Mouse (Mus musculus): ENCODE results near the gene Apela. TPM values are rescaled to one million over a fixed set of nuclear protein-coding genes. Genes with fewer than 3 reads are reported as not detected.

Gene Apela
- 1.3 and 1.6 TPM in 2 replicates for polyA plus RNA-seq (2015; fragmentation: Nextera tagmentation; extraction: Ambion mirVana)

DNA sequence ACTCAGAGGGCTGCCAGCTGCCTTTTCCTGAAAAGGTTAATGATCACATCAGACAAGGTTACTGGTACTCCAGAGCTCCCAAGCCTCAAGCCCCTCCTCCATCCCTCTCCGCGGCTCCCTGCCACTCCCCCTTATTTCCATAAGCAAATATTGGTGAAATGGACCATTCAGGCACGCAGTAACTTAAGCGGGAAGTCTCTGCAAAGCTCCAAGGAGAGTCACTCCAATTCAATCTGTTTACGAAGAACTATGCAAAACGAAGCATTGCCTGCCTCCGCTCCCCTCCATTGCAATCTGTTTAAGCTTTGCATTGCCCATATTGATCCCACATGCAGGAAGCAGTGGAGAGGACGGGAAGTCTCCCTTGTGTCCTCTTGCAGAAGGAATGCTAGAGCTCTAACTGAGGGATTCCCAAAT is at the start of gene Apela:
TSS of gene Apela (minus strand) at position 220 of the 417 bp plus-strand sequence.
- WGBS, result under 1% methylated on average over 8 of the region's 8 CpGs
- Histone ChIP-seq H3K4me1 (replicated peaks) (peaks cover 14% of the 10 kb centered on the region), H3K9ac (0 out of 2 replicates have a peak within 1 kb of the TSS, but pooled peaks have one; percentile 5), H3K27me3 (no peaks in the 10 kb centered on the region), H3K36me3 (no peaks in the 10 kb centered on the region), H3K27ac (replicated peaks) (no peak within 1 kb of the TSS), H3K4me3 (peak within 1 kb of the TSS; percentile 39), H3K4me2 (peak within 1 kb of the TSS; percentile 68), H3K9me3 (no peaks in the 10 kb centered on the region)
- ATAC-seq (ENCODE audit: low FRiP score, low read depth), result peak; percentile 81

DNA sequence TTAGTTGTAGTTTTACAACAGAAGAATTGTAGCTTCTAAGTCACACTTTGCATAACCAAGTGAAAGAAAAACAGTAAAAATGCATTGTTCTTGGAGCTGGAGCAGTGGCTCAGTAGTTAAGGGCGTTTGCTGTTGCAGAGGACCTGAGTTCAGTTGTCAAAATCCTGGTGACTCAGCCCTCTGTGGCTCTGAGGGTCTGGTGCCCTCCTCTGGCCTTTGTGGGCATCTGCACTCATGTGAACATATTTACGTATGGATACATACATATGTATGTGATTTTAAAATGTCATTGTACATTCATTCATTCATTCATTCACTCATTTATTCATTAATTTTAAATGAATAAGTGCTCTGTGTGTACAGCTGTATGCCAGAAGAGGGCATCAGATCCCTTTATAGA is 48.5 kb upstream of the Apela start:
- no peak for ATAC-seq (ENCODE audit: low FRiP score, low read depth)
- WGBS, result 80% methylated on average over 2 of the region's 2 CpGs

DNA sequence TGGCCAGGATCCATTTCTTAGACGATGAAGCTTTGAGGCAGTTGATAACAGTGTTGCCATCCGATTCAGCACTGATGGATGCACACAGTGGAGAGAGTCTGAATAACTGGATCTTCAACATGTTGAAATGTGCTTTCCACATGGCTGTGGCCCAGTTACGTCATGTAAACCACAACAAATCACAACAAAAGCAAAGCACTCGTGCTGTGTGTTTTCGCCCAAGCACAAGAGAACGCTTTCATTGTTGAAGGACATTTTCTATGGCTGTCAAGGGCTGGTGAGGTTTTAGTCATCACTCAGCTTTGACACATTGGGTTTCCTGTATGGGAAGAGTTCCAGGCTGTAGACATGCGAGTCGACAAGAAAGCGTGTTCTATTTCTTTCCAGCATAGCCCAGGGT is 43.6 kb upstream of the Apela start:
- ATAC-seq (ENCODE audit: low FRiP score, low read depth), result no peak
- H3K9ac ChIP-seq, result no peak overlapping the region
- no peaks in the 10 kb centered on the region for H3K4me1 ChIP-seq (replicated peaks)
- no peak overlapping the region for H3K4me2 ChIP-seq
- no peaks in the 10 kb centered on the region for H3K9me3 ChIP-seq
- no peaks in the 10 kb centered on the region for H3K36me3 ChIP-seq
- no peaks in the 10 kb centered on the region for H3K27me3 ChIP-seq
- WGBS, result 84% methylated on average over 9 of the region's 9 CpGs
- no peak overlapping the region for H3K27ac ChIP-seq (replicated peaks)
- no peak overlapping the region for H3K4me3 ChIP-seq

More for the DNA sequence above, 48.5 kb upstream of the Apela start:
- no peak overlapping the region for H3K27ac ChIP-seq (replicated peaks)
- H3K4me1 ChIP-seq (replicated peaks), result no peaks in the 10 kb centered on the region
- no peak overlapping the region for H3K4me2 ChIP-seq
- no peak overlapping the region for H3K4me3 ChIP-seq
- H3K36me3 ChIP-seq, result no peaks in the 10 kb centered on the region
- no peaks in the 10 kb centered on the region for H3K9me3 ChIP-seq
- H3K27me3 ChIP-seq, result no peaks in the 10 kb centered on the region
- H3K9ac ChIP-seq, result no peak overlapping the region

DNA sequence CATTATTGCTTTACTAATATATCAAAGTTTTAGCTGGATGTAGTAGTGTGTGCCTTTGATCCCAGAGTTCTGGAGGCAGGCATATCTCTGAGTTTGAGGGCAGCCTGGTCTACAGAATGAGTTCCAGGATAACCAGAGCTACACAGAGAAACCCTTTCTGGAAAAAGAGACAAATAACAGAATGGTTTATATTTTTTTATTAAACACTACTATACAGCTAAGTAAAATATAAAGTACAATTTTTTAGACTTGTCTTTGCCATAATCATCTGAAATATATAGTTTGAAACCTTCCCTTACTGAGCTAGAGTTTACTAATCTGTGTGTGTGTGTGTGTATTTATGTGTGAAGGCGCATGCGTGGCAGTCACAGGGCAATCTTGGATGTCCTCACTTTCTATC is 37.6 kb upstream of the Apela start, which contains the start of gene Gm10663:
TSS of gene Gm10663 (plus strand) at position 301 of the 400 bp plus-strand sequence.
- H3K4me1 ChIP-seq (replicated peaks), result no peaks in the 10 kb centered on the region
- no peaks in the 10 kb centered on the region for H3K27me3 ChIP-seq
- H3K4me2 ChIP-seq, result no peak within 1 kb of the TSS
- no peaks in the 10 kb centered on the region for H3K9me3 ChIP-seq
- H3K9ac ChIP-seq, result no peak within 1 kb of the TSS
- no peak within 1 kb of the TSS for H3K4me3 ChIP-seq
- 93% methylated on average over 2 of the region's 2 CpGs for WGBS
- no peaks in the 10 kb centered on the region for H3K36me3 ChIP-seq
- ATAC-seq (ENCODE audit: low FRiP score, low read depth), result no peak
- H3K27ac ChIP-seq (replicated peaks), result no peak within 1 kb of the TSS

DNA sequence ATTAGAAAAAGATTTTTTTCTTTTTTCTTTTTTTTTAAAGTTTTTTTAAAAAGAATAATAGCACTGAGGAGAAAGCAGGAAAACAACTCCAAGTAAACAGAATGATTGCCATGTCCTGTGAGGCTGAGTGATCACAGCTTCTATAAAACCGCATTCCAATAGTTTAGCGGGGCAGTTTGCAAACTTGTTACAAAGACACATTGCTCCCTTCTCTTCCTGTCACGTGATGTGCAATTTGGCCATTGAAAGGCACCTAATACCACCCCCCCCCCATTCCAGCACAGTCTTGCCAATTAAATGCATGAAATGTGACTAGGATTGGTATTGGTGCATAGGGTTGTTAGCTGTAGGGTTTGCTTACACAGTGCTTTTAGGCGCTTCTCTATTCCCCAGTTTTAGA is 33.9 kb upstream of the Apela start:
- Histone ChIP-seq H3K27ac (replicated peaks) (no peak overlapping the region), H3K4me1 (replicated peaks) (no peaks in the 10 kb centered on the region), H3K4me3 (no peak overlapping the region), H3K4me2 (no peak overlapping the region), H3K36me3 (no peaks in the 10 kb centered on the region), H3K9me3 (no peaks in the 10 kb centered on the region), H3K9ac (no peak overlapping the region), H3K27me3 (no peaks in the 10 kb centered on the region)
- ATAC-seq (ENCODE audit: low FRiP score, low read depth), result no peak
- WGBS, result 70% methylated on average over 4 of the region's 4 CpGs

DNA sequence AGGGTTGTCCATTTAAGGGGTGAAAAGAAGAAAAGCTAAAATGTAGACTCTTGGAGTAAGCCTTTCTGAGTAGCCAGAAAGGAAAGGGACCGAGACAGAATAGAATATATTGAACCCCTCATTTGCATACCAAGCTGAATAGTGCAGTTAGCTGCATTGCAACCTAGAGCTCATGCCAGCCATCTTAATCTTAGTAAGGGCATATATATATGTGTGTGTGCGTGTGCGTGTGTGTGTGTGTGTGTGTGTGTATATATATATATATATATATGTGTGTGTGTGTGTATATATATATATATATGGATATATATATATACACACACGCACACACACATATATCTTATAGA is 31.3 kb upstream of the Apela start:
- no peak for ATAC-seq (ENCODE audit: low FRiP score, low read depth)
- 69% methylated on average over 4 of the region's 4 CpGs for WGBS
- H3K4me2 ChIP-seq, result no peak overlapping the region

DNA sequence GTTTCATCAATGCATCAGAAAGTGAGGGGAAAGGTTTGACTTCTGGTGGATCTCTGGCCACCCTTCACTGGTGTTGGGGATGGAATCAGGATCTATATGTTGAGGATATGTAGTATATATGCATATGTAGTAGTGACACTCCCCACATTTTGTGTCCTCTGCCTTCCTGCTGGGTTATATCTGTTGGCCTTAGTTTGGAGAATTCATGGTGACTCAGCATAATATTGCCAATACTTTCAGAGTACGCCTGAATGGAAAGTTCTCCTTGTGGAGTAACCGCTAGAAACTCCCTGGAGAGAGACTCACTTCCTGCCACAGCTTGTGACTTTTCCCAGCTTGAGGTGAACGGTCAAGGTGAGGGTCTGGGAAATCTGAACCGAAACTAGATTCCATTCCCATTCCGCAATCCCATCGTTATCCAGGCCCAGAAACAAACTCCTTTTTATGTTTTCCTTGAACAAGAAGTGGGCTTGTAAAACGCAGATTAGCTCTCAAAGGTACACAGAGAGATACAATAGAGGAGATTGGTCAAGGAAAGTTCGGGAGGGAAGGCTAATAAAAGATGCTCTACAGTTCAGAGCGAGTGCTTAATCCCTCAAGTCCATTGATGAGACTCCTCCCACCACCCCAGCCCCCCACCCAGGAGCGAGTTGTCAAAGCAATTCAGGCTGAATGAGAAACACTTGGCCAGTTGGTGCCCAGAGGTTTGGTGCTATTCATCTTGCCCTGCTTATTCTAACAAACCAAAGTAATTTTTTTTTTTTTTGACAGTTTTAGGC is 30.7 kb upstream of the Apela start:
- Histone ChIP-seq H3K27ac (replicated peaks) (no peak overlapping the region), H3K4me1 (replicated peaks) (no peaks in the 10 kb centered on the region), H3K9me3 (no peaks in the 10 kb centered on the region), H3K27me3 (no peaks in the 10 kb centered on the region), H3K4me2 (0 out of 2 replicates have a peak overlapping the region, but pooled peaks have one; percentile 11), H3K4me3 (no peak overlapping the region), H3K36me3 (no peaks in the 10 kb centered on the region), H3K9ac (no peak overlapping the region)
- no peak for ATAC-seq (ENCODE audit: low FRiP score, low read depth)
- WGBS, result 34% methylated on average over 10 of the region's 10 CpGs

More for the DNA sequence above, 31.3 kb upstream of the Apela start:
- no peaks in the 10 kb centered on the region for H3K36me3 ChIP-seq
- H3K4me3 ChIP-seq, result no peak overlapping the region
- H3K9me3 ChIP-seq, result no peaks in the 10 kb centered on the region
- no peak overlapping the region for H3K9ac ChIP-seq
- H3K27ac ChIP-seq (replicated peaks), result no peak overlapping the region
- H3K4me1 ChIP-seq (replicated peaks), result no peaks in the 10 kb centered on the region
- H3K27me3 ChIP-seq, result no peaks in the 10 kb centered on the region

DNA sequence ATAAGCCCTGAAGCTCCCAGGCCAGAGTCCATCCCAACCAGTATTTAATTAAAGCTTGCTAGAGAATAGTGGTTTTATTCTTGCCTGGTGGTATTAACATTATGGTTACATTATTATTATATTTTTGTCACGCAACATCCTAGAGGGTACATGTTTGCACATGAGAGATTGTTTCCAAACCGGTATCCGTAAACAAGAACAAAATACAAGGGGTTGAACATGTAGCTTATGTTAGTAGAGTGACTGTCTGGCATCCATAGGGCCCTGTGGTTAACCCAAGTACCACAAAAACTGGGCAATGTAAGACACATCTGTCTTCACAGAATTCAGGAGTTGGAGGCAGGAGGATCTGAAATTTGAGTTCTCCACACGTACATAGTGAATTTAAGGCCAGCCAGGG is 29.9 kb upstream of the Apela start:
- Histone ChIP-seq H3K27ac (replicated peaks) (no peak overlapping the region), H3K4me2 (no peak overlapping the region), H3K36me3 (no peaks in the 10 kb centered on the region), H3K27me3 (no peaks in the 10 kb centered on the region), H3K9ac (no peak overlapping the region), H3K4me3 (no peak overlapping the region), H3K4me1 (replicated peaks) (no peaks in the 10 kb centered on the region), H3K9me3 (no peaks in the 10 kb centered on the region)
- no peak for ATAC-seq (ENCODE audit: low FRiP score, low read depth)
- WGBS, result 98% methylated on average over 4 of the region's 4 CpGs

DNA sequence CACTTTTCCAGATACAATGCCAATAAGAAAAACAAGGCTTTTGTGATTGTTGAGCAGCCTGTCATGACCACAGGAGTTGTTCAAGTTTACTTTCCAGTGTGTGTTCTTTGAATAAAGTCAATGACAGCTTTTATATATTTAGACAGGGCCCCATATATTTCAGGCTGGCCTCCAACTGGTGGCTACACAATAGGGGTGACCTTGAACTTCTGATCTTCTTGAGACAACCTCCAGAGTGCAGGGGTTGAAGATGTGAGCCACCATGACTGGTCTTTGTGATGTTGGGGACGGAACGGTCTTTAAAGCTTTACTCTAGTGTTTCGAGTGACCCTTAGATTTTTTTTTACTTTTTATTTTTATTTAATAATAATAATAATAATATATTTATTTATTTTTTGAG is 28.5 kb upstream of the Apela start:
- no peak for ATAC-seq (ENCODE audit: low FRiP score, low read depth)
- whole genome bisulfite sequencing, result 92% methylated on average over 3 of the region's 3 CpGs
- Histone ChIP-seq H3K4me1 (replicated peaks) (no peaks in the 10 kb centered on the region), H3K4me3 (no peak overlapping the region), H3K9me3 (no peaks in the 10 kb centered on the region), H3K36me3 (no peaks in the 10 kb centered on the region), H3K27me3 (no peaks in the 10 kb centered on the region), H3K4me2 (no peak overlapping the region), H3K27ac (replicated peaks) (no peak overlapping the region), H3K9ac (no peak overlapping the region)

DNA sequence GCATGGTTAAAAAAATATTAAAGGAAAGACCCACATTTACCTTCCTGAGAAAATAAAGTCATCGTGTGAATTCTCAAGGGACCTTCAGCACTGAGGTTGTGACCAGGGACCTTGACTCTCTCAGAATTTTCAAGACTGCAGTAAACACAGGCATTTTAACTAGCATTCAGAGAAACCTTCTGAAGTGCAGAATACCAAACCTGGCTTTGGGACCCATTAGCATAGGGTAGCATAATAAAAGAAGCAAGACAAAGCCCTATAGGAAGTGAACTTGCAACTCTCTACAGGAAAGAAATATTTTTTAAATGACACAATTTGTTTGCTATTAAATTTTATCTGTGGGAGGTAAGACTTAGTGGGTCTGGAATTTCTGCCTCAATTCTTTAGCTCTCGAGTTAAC is 26.9 kb upstream of the Apela start:
- Histone ChIP-seq H3K36me3 (no peaks in the 10 kb centered on the region), H3K9ac (no peak overlapping the region), H3K27me3 (no peaks in the 10 kb centered on the region), H3K27ac (replicated peaks) (no peak overlapping the region), H3K4me3 (no peak overlapping the region), H3K4me1 (replicated peaks) (no peaks in the 10 kb centered on the region), H3K9me3 (no peaks in the 10 kb centered on the region), H3K4me2 (no peak overlapping the region)
- ATAC-seq (ENCODE audit: low FRiP score, low read depth), result no peak
- 47% methylated on average over 2 of the region's 2 CpGs for WGBS

DNA sequence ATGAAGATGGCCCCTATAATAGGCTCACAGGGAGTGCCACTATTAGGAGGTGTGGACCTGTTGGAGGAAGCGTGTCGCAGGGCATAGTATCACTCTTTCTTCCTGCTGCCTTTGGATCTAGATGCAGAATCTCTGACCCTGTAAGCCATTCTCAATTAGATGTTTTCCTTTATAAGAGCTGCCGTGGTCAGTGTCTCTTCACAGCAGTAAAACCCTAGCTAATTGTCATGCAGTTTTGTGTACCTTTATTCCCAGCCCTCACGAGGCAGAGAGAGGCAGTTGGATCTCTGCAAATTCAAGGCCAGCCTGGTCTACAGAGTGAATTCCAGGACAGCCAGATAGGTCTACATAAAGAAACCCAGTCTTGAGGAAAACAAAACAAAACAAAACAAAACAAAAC is 25.1 kb upstream of the Apela start:
- H3K36me3 ChIP-seq, result no peaks in the 10 kb centered on the region
- no peak overlapping the region for H3K4me2 ChIP-seq
- ATAC-seq (ENCODE audit: low FRiP score, low read depth), result no peak
- WGBS, result 69% methylated on average over 4 of the region's 4 CpGs
- no peaks in the 10 kb centered on the region for H3K4me1 ChIP-seq (replicated peaks)
- no peaks in the 10 kb centered on the region for H3K9me3 ChIP-seq
- H3K27me3 ChIP-seq, result no peaks in the 10 kb centered on the region
- H3K9ac ChIP-seq, result no peak overlapping the region
- H3K27ac ChIP-seq (replicated peaks), result no peak overlapping the region
- no peak overlapping the region for H3K4me3 ChIP-seq

DNA sequence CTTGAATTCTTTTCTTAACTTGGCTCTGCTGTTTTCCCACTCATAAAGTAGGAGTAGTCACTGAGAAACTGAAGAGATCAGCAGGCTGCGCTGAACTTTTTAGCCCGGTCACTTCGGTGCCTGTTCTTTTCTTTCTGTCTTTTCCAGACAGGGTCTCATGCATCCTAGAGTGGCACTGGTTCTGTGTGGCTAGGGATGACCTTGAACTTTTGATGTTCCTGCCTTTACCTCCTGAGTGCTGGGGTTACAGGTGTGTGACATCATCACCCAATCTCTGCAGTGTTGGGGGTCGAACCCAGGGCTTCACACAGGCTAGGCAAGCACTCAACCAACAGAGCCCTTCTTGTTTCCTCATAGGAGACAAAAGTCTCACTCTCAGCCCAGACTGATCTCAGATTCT is 19.6 kb upstream of the Apela start:
- ATAC-seq (ENCODE audit: low FRiP score, low read depth), result no peak
- no peaks in the 10 kb centered on the region for H3K4me1 ChIP-seq (replicated peaks)
- H3K36me3 ChIP-seq, result no peaks in the 10 kb centered on the region
- H3K9ac ChIP-seq, result no peak overlapping the region
- WGBS, result 90% methylated on average over 4 of the region's 4 CpGs
- H3K27me3 ChIP-seq, result no peaks in the 10 kb centered on the region
- H3K4me2 ChIP-seq, result no peak overlapping the region
- H3K9me3 ChIP-seq, result no peaks in the 10 kb centered on the region
- no peak overlapping the region for H3K27ac ChIP-seq (replicated peaks)
- no peak overlapping the region for H3K4me3 ChIP-seq

DNA sequence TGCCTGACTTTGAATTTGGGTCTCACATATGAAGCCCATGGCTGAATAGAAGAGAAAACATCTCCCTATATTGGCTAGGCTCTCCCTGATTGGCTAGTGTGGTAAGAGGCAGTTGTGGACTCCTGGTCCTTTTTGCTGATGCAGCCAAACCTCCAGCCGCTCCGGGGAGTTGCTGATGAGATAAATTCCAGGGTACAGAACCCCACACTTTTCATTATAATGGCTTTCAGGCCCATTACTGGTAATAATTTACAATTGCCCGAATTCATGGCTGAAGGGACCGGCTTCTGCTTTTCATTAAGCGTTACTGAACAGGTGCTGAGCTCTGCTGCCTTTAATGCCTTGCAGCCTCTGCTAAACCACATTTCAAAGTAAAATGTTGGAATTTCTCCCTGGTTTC is 16.8 kb upstream of the Apela start:
- 64% methylated on average over 5 of the region's 5 CpGs for WGBS
- ATAC-seq (ENCODE audit: low FRiP score, low read depth), result peak; percentile 34; the same call in 1 of the 2 replicates
- H3K4me1 ChIP-seq (replicated peaks), result no peaks in the 10 kb centered on the region
- no peak overlapping the region for H3K9ac ChIP-seq
- no peak overlapping the region for H3K27ac ChIP-seq (replicated peaks)
- H3K9me3 ChIP-seq, result no peaks in the 10 kb centered on the region
- H3K4me2 ChIP-seq, result no peak overlapping the region
- no peak overlapping the region for H3K4me3 ChIP-seq
- no peaks in the 10 kb centered on the region for H3K27me3 ChIP-seq
- no peaks in the 10 kb centered on the region for H3K36me3 ChIP-seq
